Mouse (Mus musculus) c-Kit-positive CD71-positive TER-119-negative erythroid progenitor cells, embryonic 14.5 days (primary cell): ENCODE results near the gene Nsa2.
A peak's percentile ranks its signal among the peaks of the same experiment; 100 is the strongest.
"Not testable (repeated sequence)": the region's sequence is repeated elsewhere in the genome, so short reads cannot be mapped to it uniquely, and the experiment has no call there.

Experiments
- DNase-seq: peaks from one replicate; pipeline ENCODE4 v3.0.0-alpha.2; 2013; ENCODE audit warnings: low read depth

The Nsa2 gene

GRCm38 (mm10) chr13:97137466-97138400, at the start of gene Nsa2, which contains the start of gene Gfm2:
Gene Nsa2, minus strand, starts transcription at chr13:97137937.
Gene Gfm2, plus strand, starts transcription at chr13:97137937.
- peak; percentile 94 for DNase-seq

DNA sequence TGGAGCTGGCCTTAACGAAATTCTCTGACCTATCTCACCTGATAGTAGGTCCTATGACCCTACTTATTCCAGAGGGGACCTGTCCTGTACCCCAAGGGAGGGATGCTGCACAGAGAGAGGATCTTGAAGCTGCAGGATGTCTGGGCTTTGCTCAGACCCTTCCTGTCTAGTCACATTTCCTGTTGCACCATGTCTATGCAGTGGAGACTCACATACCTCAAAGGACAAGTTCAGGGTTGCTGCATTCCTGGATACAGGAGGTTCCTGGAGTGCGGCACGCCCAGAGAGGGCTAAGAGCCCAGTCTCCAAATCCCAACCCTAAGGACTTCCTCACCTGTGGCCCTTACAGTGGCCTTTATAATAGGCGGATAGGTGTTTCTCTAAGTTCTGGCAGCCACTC, 48.6 kb upstream of the Nsa2 start:
- no peak for DNase-seq

DNA sequence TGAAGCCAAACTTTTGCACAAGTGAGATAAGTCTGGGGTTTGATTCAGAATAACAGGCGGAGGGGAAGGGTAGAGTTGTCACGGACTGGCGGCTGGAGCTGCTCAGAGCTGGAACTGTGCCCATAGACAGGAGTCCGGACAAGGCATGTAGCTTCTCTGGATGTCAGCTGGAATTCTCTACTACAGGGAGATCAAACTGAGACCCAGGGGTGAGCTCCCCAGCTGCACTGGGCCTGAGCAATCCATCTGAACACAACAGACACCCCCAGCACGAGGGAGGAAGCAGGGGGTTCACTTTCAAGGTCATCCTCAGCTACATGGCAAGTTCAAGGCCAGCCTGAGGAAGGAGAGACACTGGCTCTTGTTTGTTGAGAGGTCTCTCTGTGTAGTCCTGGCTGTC, 46.9 kb upstream of the Nsa2 start:
- DNase-seq, result no peak

DNA sequence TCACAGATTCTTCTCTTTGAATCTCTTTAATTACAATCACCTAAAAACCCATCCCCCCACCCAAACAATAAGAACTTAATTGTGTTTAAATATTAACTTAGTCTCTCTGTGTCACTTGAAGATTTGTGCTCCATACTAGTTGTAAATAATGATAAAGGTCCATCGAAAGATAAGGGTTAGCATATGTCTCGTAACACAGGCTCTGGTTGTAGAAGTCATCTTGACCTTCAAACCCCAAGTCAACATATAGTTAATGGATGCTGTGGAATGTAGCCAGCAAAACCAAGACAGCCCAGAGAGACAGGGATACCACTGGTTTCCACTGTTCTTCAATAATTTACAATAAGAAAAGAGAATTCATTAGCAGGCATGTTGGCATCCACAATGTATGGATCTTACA, 46.4 kb upstream of the Nsa2 start:
- no peak for DNase-seq

DNA sequence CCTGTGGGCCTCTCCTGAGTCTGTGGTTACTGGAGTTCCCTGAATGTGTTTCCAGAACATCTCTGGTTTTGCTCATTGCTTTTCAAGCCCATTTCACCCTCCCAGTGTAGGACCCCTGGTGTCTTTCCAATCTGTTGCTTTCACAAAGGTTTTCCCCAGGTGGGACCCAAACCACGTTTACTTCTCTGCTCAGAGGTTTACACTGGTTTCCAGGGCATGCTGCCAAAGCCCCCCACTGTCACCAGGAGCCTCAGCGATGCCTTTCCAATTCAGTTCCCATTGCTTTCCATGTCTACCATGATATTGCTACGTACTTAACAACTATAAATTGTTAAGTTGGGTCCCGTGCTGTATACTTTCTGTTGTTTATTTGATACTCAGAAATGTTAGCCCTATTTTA, 45.1 kb upstream of the Nsa2 start:
- no peak for DNase-seq

GRCm38 (mm10) chr13:97180113-97180828, 42.5 kb upstream of the Nsa2 start:
- DNase-seq, result no peak

- no peak for DNase-seq
Measured at GRCm38 (mm10) chr13:97178943-97179342, 41.2 kb upstream of the Nsa2 start.

GRCm38 (mm10) chr13:97176731-97177130, 39.0 kb upstream of the Nsa2 start:
- no peak for DNase-seq

GRCm38 (mm10) chr13:97175520-97176264, 38.0 kb upstream of the Nsa2 start:
- no peak for DNase-seq

DNA sequence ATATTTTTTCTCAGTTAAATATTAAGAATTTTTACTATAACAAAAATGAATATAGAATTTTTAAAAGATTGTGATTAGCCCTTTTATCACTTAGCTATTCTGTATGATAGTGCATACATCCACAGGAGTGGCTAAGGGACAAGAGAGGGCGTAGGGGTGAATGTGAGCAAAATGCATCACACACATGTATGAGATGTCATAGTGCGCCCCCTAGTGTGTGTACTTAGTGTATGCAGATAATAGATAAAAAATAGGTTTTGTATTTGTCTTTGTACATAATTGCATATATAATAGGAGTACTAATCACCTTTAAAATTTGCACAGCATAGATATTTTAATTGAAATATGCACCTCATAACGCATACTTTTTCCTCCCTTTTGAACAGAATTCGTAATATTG, 8.1 kb upstream of the Nsa2 start:
- peak; percentile 52 for DNase-seq

DNA sequence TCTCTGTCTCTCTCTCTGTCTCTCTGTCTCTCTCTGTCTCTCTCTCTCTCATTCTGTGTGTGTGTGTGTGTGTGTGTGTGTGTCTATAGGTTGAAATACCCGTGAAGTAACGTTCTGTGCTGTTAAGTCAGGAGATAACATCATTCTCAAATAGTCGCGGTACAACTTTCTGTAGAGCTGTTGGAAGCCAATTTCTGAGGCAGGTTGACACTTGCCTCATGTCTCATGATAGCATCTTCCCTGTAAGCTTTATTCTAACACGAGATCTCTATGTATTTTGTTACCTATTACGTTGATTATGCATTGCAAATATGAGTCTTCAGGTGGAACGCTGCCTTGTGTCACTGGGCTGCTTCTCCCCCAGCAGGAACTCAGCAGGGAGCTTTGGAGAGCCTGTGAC, 4.6 kb upstream of the Nsa2 start:
- no peak for DNase-seq

DNA sequence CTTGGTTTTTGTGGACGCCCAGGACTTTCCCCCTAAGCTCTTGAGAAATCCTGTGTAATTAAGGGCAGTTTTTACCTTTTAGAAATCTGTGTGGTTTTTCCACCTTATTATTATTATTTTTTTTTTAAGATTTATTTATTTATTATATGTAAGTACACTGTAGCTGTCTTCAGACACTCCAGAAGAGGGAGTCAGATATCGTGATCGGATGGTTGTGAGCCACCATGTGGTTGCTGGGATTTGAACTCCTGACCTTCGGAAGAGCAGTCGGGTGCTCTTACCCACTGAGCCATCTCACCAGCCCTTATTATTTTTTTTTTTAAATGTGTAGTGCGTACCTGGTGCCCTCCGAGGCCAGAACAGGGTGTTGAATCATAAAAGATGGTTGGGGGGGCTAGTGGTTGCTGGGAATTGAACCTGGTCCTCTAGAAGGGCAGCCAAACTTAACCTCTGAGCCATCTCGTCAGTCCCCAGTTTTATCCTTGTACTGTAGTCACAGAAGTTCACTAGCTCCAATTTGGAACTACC, 731 bp upstream of the Nsa2 start:
- DNase-seq, result not testable (repeated sequence)

DNA sequence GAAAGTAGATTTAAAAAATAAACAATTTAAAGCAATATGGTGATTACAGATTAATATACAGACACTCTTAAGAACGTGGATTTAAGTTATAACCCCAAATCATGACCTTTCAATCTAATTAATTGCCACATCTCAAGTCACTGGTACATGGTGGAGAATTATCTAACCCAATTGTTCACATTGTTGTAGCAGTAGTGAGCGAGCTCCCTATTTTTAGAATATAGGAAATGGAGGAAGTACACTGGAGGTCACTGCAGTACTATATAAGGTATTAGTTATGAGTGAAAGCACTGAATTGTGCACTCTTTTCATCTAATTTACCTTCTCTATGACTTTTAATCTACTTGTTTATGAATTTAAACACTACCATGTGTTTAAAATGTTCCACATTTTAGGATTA, 7.3 kb downstream of the Nsa2 start:
- not testable (repeated sequence) for DNase-seq

GRCm38 (mm10) chr13:97129654-97130053, 8.1 kb downstream of the Nsa2 start:
- not testable (repeated sequence) for DNase-seq

DNA sequence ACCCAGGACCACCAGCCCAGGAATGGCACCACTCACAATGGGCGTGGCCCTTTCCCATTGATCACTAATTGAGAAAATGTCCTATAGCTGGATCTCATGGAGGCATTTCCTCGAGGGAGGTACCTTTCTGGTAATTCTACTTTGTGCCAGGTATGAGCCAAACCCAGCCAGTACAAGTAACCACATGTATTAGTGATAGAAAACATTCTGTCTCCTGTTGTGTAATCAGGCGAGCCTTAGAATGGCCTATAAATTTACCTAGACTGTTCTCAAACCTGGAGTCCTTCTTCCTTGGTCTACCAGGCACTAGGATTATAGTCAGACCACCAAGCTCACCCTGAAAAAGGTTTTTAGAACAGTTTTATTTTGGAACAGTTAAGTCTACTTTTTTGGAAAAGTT, 16.4 kb downstream of the Nsa2 start:
- no peak for DNase-seq

DNA sequence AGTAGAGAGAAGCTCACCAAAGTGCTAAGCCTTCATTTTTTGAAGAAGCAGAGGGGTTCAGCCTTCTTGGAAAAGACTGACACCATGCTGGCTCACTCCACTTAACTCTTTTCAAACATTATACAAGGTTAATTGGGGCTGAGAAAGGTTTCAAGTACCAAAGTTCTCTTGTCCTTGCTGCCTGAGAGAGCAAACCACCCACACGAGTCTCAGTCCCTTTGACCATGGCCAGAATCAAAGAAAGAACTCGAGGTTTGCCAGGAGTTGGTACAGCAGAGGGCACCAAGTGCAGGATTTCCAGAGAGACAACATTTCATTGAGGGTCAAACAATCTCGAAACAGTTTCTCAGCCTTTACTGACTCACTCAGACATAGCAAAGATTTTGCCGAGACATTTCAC, 28.7 kb downstream of the Nsa2 start:
- no peak for DNase-seq

DNA sequence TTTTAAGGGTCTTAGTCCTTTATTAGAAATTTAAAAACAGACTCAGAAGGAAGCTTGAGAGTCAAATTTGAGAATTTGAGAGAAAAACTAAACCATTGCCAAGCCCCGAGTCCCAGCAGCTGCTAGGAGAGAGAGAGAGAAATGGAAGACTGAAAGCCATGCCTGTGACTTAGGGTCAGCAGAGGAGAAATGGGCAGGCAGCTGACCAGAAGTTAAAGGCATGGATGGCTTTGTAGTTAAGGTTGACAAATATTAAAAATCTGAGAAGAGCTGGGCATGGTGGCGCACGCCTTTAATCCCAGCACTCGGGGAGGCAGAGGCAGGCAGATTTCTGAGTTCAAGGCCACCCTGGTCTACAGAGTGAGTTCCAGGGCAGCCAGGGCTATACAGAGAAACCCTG, 30.0 kb downstream of the Nsa2 start:
- DNase-seq, result not testable (repeated sequence)

DNA sequence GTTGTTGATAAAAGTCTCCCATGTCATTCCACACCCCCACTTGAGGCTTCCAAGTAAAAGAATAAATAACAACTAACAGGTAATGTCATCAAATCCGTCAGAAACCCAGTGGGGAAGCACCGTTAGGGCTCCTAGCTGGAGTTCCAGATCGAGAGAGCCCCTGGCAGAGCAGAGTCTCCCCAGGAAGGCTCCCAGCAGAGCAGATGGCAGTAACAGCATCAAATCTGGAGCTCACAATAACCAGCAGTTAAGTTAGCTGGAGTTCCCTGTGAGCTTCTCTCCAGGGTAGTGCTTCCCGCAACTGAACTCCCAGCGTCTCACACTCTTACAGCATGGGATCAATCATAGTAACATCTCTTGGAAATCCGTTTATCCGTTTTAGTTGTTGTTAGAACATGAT, 32.7 kb downstream of the Nsa2 start:
- DNase-seq, result no peak

DNA sequence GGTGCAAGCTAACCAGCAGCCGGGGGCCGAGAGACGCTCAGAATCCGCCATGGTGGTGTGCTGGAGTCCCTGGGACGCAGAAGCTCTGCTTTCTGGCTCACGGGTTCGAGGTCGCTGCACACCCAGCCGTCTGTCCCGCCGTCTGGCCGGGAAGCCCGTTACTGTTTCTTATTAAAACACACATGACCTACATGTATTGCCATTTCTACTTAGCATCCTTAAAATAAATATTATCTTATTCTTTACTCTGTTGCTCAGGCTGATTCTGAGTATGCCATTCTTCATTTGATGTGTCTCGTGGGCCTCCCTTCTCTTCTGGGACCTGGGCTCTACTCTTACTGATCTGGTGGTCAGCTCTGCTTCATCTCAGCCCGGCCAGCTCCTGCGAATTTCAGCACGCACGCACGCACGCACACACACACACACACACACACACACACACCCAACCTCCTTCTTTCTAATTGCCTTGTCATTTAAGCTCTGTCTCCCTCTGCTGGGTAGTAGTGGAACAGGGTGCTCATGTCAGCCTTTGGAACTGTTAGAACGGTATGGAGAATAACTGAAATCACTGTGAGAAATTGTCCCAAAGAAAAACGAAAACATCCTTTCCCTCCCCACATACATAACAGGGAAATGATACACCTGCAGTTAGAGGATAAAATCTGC, 38.4 kb downstream of the Nsa2 start, which contains the start of gene Gm6169:
Gene Gm6169 (minus strand): TSS at position 51 of the 666 bp plus-strand sequence.
- DNase-seq, result peak; percentile 37

DNA sequence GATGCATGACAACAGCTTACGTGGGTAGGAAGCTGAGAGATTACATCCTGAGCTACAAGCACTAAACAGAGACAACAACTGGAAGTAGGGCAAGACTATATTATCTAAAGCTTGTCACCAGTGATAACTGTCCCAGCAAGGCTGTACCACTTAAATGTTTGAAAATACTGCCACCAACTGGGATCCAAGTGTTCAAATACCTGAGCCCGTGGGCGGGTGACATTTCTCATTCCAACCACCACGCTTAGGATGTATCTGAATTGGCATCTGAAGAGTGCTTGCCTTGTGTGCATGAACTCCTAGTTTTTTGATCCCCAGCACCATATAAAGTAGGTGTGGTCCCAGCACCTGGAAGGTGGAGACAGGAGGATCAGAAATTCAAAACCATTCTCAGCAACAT, 42.0 kb downstream of the Nsa2 start:
- no peak for DNase-seq

GRCm38 (mm10) chr13:97088183-97088582, 49.6 kb downstream of the Nsa2 start:
- DNase-seq, result no peak

DNA sequence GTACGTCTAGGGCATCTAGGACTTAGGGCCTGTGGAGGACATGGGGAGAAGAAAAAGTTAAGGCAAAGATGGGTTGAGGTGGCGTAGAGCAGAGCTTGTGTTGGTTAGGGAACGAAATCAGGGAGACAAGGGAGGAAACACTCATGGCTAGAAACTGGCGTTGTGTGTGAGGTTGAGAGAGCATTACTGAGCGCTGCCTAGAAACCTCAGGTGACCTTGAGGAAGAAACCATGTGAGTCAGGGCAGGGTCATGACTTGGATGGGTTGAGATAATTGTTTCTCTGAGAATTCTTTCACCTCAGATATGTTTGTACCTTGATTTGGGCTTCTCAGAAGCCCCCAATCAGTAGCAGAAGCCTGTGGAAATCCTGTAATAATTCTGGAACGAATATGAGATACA, 50.3 kb downstream of the Nsa2 start:
- DNase-seq, result no peak
